Mouse (Mus musculus) C2C12 (cell line): ENCODE results near the gene Vti1a. TPM values are rescaled to one million over a fixed set of nuclear protein-coding genes. Genes with fewer than 3 reads are reported as not detected.
A peak's percentile ranks its signal among the peaks of the same experiment; 100 is the strongest.

Experiments used
- H3K27me3 ChIP-seq: one replicate; pipeline ENCODE4 v1.6.1; 2011; ENCODE audit not compliant: control insufficient read depth, insufficient read depth, insufficient read length
- H3K36me3 ChIP-seq: one replicate; pipeline ENCODE4 v1.6.1; 2011; ENCODE audit not compliant: control insufficient read depth, insufficient read depth
- H3K4me3 ChIP-seq: one replicate; pipeline ENCODE4 v1.5.1; 2011; ENCODE audit warnings: mild to moderate bottlenecking, control low read depth; ENCODE audit not compliant: poor library complexity, insufficient read depth, severe bottlenecking
- H3K79me2 ChIP-seq: one replicate; pipeline ENCODE4 v1.6.1; 2011; ENCODE audit not compliant: control insufficient read depth, insufficient read depth
- H3K79me3 ChIP-seq: one replicate; pipeline ENCODE4 v1.6.1; 2011; ENCODE audit warnings: low read depth, control low read depth
- H3ac ChIP-seq: one replicate; pipeline ENCODE3; 2011; ENCODE audit warnings: low read depth; ENCODE audit not compliant: control insufficient read depth, insufficient read length
- CEBPB ChIP-seq: IDR thresholded peaks from one replicate; pipeline ENCODE4 v1.6.1; 2011; ENCODE audit warnings: low read depth, mild to moderate bottlenecking, control low read depth, moderate library complexity
- CTCF ChIP-seq: IDR thresholded peaks from one replicate; pipeline ENCODE4 v1.5.1; 2011; ENCODE audit not compliant: control insufficient read depth, insufficient read depth, insufficient read length
- FOSL1 ChIP-seq: IDR thresholded peaks from one replicate; pipeline ENCODE4 v1.8.0; 2011; ENCODE audit warnings: mild to moderate bottlenecking, low read length; ENCODE audit not compliant: poor library complexity, insufficient read depth, severe bottlenecking
- MAX ChIP-seq: IDR thresholded peaks from one replicate; pipeline ENCODE4 v1.6.1; 2011; ENCODE audit warnings: mild to moderate bottlenecking, control low read depth
- MYOD1 ChIP-seq: IDR thresholded peaks from one replicate; pipeline ENCODE4 v1.6.1; 2011; ENCODE audit warnings: low read depth; ENCODE audit not compliant: control insufficient read depth, insufficient read length
- MYOG ChIP-seq: IDR thresholded peaks from one replicate; pipeline ENCODE4 v1.6.1; 2011; ENCODE audit not compliant: control insufficient read depth, insufficient read length; ENCODE audit errors: extremely low read depth
- USF1 ChIP-seq: IDR thresholded peaks from one replicate; pipeline ENCODE4 v1.6.1; 2011; ENCODE audit warnings: low read depth, mild to moderate bottlenecking, control low read depth, moderate library complexity
- polyA plus RNA-seq: library from polyadenylated mRNA; unstranded; fragments of >200 nt; fragmentation: generic; extraction: Trizol; gene quantifications from one replicate; pipeline ENCODE4 v1.2.1, GENCODE M21; 2012; ENCODE audit warnings: missing spikeins

Gene Vti1a
- polyA plus RNA-seq, 1 experiment = 10.4 TPM

- no peak overlapping the region for H3K4me3 ChIP-seq
- TF ChIP-seq CEBPB = no peak
- peak; percentile 69 for TF ChIP-seq MYOD1
- no peak for TF ChIP-seq MYOG
- TF ChIP-seq FOSL1 = no peak
- no peak for TF ChIP-seq MAX
- H3K27me3 ChIP-seq = no peaks in the 10 kb centered on the region
- H3K36me3 ChIP-seq = peaks cover 4% of the 10 kb centered on the region
- no peaks in the 10 kb centered on the region for H3K79me3 ChIP-seq
- H3K79me2 ChIP-seq = no peaks in the 10 kb centered on the region
- no peak overlapping the region for H3ac ChIP-seq
Measured at GRCm38 (mm10) chr19:55419961-55420360, 103.9 kb downstream of the Vti1a start.

DNA sequence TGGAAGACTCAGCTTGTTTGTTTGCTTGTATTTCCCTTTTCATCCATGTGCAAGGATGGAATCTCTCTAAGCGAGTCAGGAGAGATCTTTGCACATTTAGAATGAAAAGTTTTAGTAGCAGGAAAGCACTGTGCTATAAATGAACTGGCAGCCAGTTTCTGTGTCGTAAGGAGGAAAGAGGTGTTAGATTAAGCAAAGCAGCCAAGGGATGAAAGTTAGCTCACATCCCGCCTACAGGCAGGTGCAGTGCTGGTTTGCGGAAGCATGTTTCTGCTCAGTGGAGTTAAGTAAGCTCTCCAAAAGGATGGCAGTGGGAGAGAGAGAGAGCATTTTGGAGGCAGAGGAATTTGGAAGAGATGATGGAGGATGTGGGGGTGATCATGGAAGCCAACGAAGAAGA, 105.7 kb downstream of the Vti1a start:
- H3ac ChIP-seq = no peak overlapping the region
- H3K4me3 ChIP-seq = no peak overlapping the region
- no peaks in the 10 kb centered on the region for H3K27me3 ChIP-seq
- H3K79me3 ChIP-seq = no peaks in the 10 kb centered on the region
- TF ChIP-seq CTCF = no peak
- no peak for TF ChIP-seq MAX
- no peak for TF ChIP-seq MYOD1
- TF ChIP-seq MYOG = no peak
- TF ChIP-seq USF1 = no peak
- TF ChIP-seq FOSL1 = no peak
- no peak for TF ChIP-seq CEBPB
- H3K79me2 ChIP-seq = no peaks in the 10 kb centered on the region
- H3K36me3 ChIP-seq = no peaks in the 10 kb centered on the region

GRCm38 (mm10) chr19:55422311-55423064, 106.4 kb downstream of the Vti1a start:
- H3ac ChIP-seq = no peak overlapping the region
- H3K27me3 ChIP-seq = no peaks in the 10 kb centered on the region
- TF ChIP-seq MYOD1 (no peak), CEBPB (no peak), MAX (no peak), CTCF (no peak), MYOG (no peak), FOSL1 (no peak), USF1 (no peak)
- no peaks in the 10 kb centered on the region for H3K79me2 ChIP-seq
- H3K36me3 ChIP-seq = no peaks in the 10 kb centered on the region
- no peak overlapping the region for H3K4me3 ChIP-seq
- H3K79me3 ChIP-seq = no peaks in the 10 kb centered on the region

- H3K27me3 ChIP-seq = no peaks in the 10 kb centered on the region
- TF ChIP-seq MYOD1 = no peak
- TF ChIP-seq USF1 = no peak
- no peak for TF ChIP-seq CTCF
- TF ChIP-seq FOSL1 = no peak
- no peak for TF ChIP-seq CEBPB
- no peak for TF ChIP-seq MAX
- no peak for TF ChIP-seq MYOG
- H3K79me2 ChIP-seq = no peaks in the 10 kb centered on the region
- no peaks in the 10 kb centered on the region for H3K36me3 ChIP-seq
- H3K4me3 ChIP-seq = no peak overlapping the region
- H3ac ChIP-seq = no peak overlapping the region
- no peaks in the 10 kb centered on the region for H3K79me3 ChIP-seq
Measured at GRCm38 (mm10) chr19:55423065-55423716, 107.1 kb downstream of the Vti1a start.

- TF ChIP-seq CEBPB (peak; percentile 67), FOSL1 (peak; percentile 79), MAX (peak; percentile 79), MYOD1 (peak; percentile 41), MYOG (no peak), CTCF (no peak), USF1 (no peak)
- Histone ChIP-seq H3K27me3 (no peaks in the 10 kb centered on the region), H3K79me3 (no peaks in the 10 kb centered on the region), H3K36me3 (no peaks in the 10 kb centered on the region), H3ac (no peak overlapping the region), H3K4me3 (no peak overlapping the region), H3K79me2 (no peaks in the 10 kb centered on the region)
Measured at GRCm38 (mm10) chr19:55423952-55424351, 107.9 kb downstream of the Vti1a start.

DNA sequence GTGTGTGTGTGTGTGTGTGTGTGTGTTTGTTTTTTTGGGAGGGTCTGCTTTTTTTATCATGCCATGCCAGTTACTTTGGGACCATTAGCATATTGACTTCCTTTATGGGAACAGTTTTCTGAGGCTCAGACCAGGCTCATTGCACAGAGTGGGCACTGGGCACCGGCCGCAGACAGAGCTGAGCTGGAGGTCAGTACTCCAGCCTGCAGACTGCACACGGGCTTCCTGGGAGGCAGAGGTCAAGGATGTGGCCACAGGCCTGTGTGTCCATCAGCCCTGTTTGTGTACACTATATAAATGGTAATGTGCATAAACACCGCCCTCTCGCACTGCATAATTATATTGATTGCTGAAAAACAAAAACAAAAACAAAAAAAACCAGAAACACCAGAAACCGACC, 108.4 kb downstream of the Vti1a start:
- Histone ChIP-seq H3K27me3 (no peaks in the 10 kb centered on the region), H3ac (peak overlapping the region; percentile 22), H3K4me3 (no peak overlapping the region), H3K79me3 (no peaks in the 10 kb centered on the region), H3K36me3 (no peaks in the 10 kb centered on the region), H3K79me2 (no peaks in the 10 kb centered on the region)
- no peak for TF ChIP-seq CTCF
- TF ChIP-seq MAX = no peak
- no peak for TF ChIP-seq MYOG
- no peak for TF ChIP-seq USF1
- TF ChIP-seq CEBPB = no peak
- no peak for TF ChIP-seq MYOD1
- no peak for TF ChIP-seq FOSL1
